Mouse (Mus musculus) liver, postnatal 0 days (tissue): ENCODE results near the gene Pmepa1. TPM values are rescaled to one million over a fixed set of nuclear protein-coding genes. Genes with fewer than 3 reads are reported as not detected.

ENCODE experiments used
- ATAC-seq: fragments of 200-750 bp; cut with Nextera tagmentation; 2 replicates; pipeline ENCODE4 v1.8.0; 2017; ENCODE audit warnings: mild to moderate bottlenecking, moderate library complexity
- DNase-seq: peaks from one replicate; pipeline ENCODE4 v3.0.0-alpha.2; 2016
- H3K27ac ChIP-seq: fragments of 300-500 bp; sonication (generic); 2 replicates; pipeline ENCODE4 v1.5.1; 2014; ENCODE audit warnings: antibody characterized with exemption, moderate library complexity, mild to moderate bottlenecking, low read depth
- H3K27me3 ChIP-seq: fragments of 300-500 bp; sonication (generic); 2 replicates; pipeline ENCODE4 v1.6.1; 2014; ENCODE audit warnings: low read length, control low read depth, mixed read lengths; ENCODE audit not compliant: insufficient read depth
- H3K36me3 ChIP-seq: fragments of 300-500 bp; sonication (generic); replicated peaks from 2 replicates; pipeline ENCODE4 v1.6.1; 2014; ENCODE audit warnings: mild to moderate bottlenecking, control low read depth, low read length, moderate library complexity, mixed read lengths; ENCODE audit not compliant: insufficient read depth
- H3K4me1 ChIP-seq: fragments of 300-500 bp; sonication (generic); 2 replicates; pipeline ENCODE4 v1.6.1; 2014; ENCODE audit warnings: antibody characterized with exemption, mild to moderate bottlenecking, control low read depth; ENCODE audit not compliant: insufficient read depth
- H3K4me2 ChIP-seq: fragments of 300-500 bp; sonication (generic); 2 replicates; pipeline ENCODE4 v1.6.1; 2014; ENCODE audit warnings: low read depth, mild to moderate bottlenecking, low read length, moderate library complexity, mixed read lengths
- H3K4me3 ChIP-seq: fragments of 300-500 bp; sonication (generic); 2 replicates; pipeline ENCODE4 v1.5.1; 2014; ENCODE audit warnings: low read depth, low read length
- H3K9ac ChIP-seq: fragments of 300-500 bp; sonication (generic); replicated peaks from 2 replicates; pipeline ENCODE4 v1.6.1; 2014; ENCODE audit warnings: mild to moderate bottlenecking, moderate library complexity
- H3K9me3 ChIP-seq: fragments of 300-500 bp; sonication (generic); 2 replicates; pipeline ENCODE4 v1.6.1; 2016; ENCODE audit warnings: mild to moderate bottlenecking, control low read depth, low read length, mixed read lengths
- CTCF ChIP-seq: sonication (generic); IDR thresholded peaks from 2 replicates; pipeline ENCODE4 v1.5.1; 2016; ENCODE audit warnings: antibody characterized with exemption, low read depth
- EP300 ChIP-seq: IDR thresholded peaks from 2 replicates; pipeline ENCODE4 v1.6.1; 2016; ENCODE audit warnings: antibody characterized with exemption, low read depth, mild to moderate bottlenecking
- WGBS: fragments of 180-500 bp; shearing (Covaris S2); extraction: QIAGEN DNeasy Blood & Tissue Kit; methylation state at CpG from one replicate; pipeline ENCODE4 v1.1.7; 2014; ENCODE audit not compliant: insufficient replicate concordance; 5-methylcytosine and 5-hydroxymethylcytosine counted together
- polyA plus RNA-seq: library from polyadenylated mRNA; unstranded; fragments of >200 nt; fragmentation: Nextera tagmentation; extraction: Ambion mirVana; gene quantifications from 2 replicates; pipeline ENCODE4 v1.2.1, GENCODE M21; 2015

Gene Pmepa1
- polyA plus RNA-seq, 1 experiment from 2014 or later: 0.36 TPM

- Histone ChIP-seq H3K27ac (no peak overlapping the region), H3K9me3 (no peaks in the 10 kb centered on the region), H3K36me3 (no peaks in the 10 kb centered on the region), H3K4me3 (no peak overlapping the region), H3K27me3 (peaks cover 55% of the 10 kb centered on the region), H3K9ac (no peak overlapping the region), H3K4me2 (no peak overlapping the region), H3K4me1 (no peaks in the 10 kb centered on the region; the same call in 1 of the 2 replicates)
- 72% methylated on average over 11 of the region's 11 CpGs for WGBS
- TF ChIP-seq CTCF (no peak), EP300 (no peak)
- DNase-seq: no peak
- no peak for ATAC-seq
These were observed 3.9 kb downstream of the Pmepa1 start for GRCm38 (mm10) chr2:173272354-173272900.

GRCm38 (mm10) chr2:173271541-173271940 lies 4.8 kb downstream of the Pmepa1 start:
- Histone ChIP-seq H3K27ac (no peak overlapping the region), H3K4me3 (no peak overlapping the region), H3K36me3 (no peaks in the 10 kb centered on the region), H3K27me3 (peaks cover 46% of the 10 kb centered on the region), H3K4me2 (no peak overlapping the region), H3K9me3 (no peaks in the 10 kb centered on the region), H3K9ac (no peak overlapping the region), H3K4me1 (no peaks in the 10 kb centered on the region)
- ATAC-seq (no peak), DNase-seq (no peak)
- no peak for TF ChIP-seq CTCF
- TF ChIP-seq EP300: no peak
- WGBS: 78% methylated on average over 9 of the region's 9 CpGs

- Histone ChIP-seq H3K4me3 (no peak overlapping the region), H3K36me3 (no peaks in the 10 kb centered on the region), H3K27me3 (peaks cover 47% of the 10 kb centered on the region), H3K9me3 (no peaks in the 10 kb centered on the region), H3K9ac (no peak overlapping the region), H3K27ac (no peak overlapping the region), H3K4me1 (no peaks in the 10 kb centered on the region), H3K4me2 (no peak overlapping the region)
- WGBS: 68% methylated on average over 11 of the region's 11 CpGs
- no peak for ATAC-seq
- DNase-seq: no peak
- TF ChIP-seq EP300 (no peak), CTCF (no peak)
These were observed 5.6 kb downstream of the Pmepa1 start for GRCm38 (mm10) chr2:173270601-173271248.

GRCm38 (mm10) chr2:173270196-173270595 lies 6.1 kb downstream of the Pmepa1 start:
- ATAC-seq: no peak
- no peak for TF ChIP-seq EP300

GRCm38 (mm10) chr2:173267562-173267961 lies 8.8 kb downstream of the Pmepa1 start:
- 69% methylated on average over 3 of the region's 3 CpGs for WGBS
- no peak overlapping the region for H3K4me2 ChIP-seq
- H3K4me3 ChIP-seq: no peak overlapping the region
- no peak overlapping the region for H3K9ac ChIP-seq
- no peaks in the 10 kb centered on the region for H3K4me1 ChIP-seq
- H3K9me3 ChIP-seq: no peaks in the 10 kb centered on the region
- H3K36me3 ChIP-seq: no peaks in the 10 kb centered on the region
- H3K27me3 ChIP-seq: peaks cover 16% of the 10 kb centered on the region
- no peak overlapping the region for H3K27ac ChIP-seq
- DNase-seq (no peak), ATAC-seq (no peak)
- TF ChIP-seq EP300: no peak

More at GRCm38 (mm10) chr2:173270196-173270595, 6.1 kb downstream of the Pmepa1 start:
- Histone ChIP-seq H3K4me2 (no peak overlapping the region), H3K36me3 (no peaks in the 10 kb centered on the region), H3K4me1 (no peaks in the 10 kb centered on the region), H3K27ac (no peak overlapping the region), H3K4me3 (no peak overlapping the region), H3K9ac (no peak overlapping the region), H3K27me3 (peaks cover 42% of the 10 kb centered on the region), H3K9me3 (no peaks in the 10 kb centered on the region)
- 55% methylated on average over 9 of the region's 9 CpGs for WGBS
- DNase-seq: no peak

- no peak overlapping the region for H3K9ac ChIP-seq
- H3K4me2 ChIP-seq: no peak overlapping the region
- TF ChIP-seq CTCF: no peak
- TF ChIP-seq EP300: no peak
- peaks cover 6% of the 10 kb centered on the region for H3K27me3 ChIP-seq
- no peaks in the 10 kb centered on the region for H3K36me3 ChIP-seq
- no peak for DNase-seq
- no peak overlapping the region for H3K4me3 ChIP-seq
- H3K4me1 ChIP-seq: no peaks in the 10 kb centered on the region
- no peak for ATAC-seq
- WGBS: 66% methylated on average over 25 of the region's 25 CpGs
- no peaks in the 10 kb centered on the region for H3K9me3 ChIP-seq
- no peak overlapping the region for H3K27ac ChIP-seq
These were observed 9.8 kb downstream of the Pmepa1 start for GRCm38 (mm10) chr2:173266349-173267112.
